Mouse (Mus musculus): ENCODE data around the gene Ing5. TPM values are rescaled to one million over a fixed set of nuclear protein-coding genes. Genes with fewer than 3 reads are reported as not detected.
"Not testable (repeated sequence)": the region's sequence is repeated elsewhere in the genome, so short reads cannot be mapped to it uniquely, and the experiment has no call there.

The Ing5 gene
- polyA plus RNA-seq, 1 experiment from 2014 or later, result 20.9 TPM

DNA sequence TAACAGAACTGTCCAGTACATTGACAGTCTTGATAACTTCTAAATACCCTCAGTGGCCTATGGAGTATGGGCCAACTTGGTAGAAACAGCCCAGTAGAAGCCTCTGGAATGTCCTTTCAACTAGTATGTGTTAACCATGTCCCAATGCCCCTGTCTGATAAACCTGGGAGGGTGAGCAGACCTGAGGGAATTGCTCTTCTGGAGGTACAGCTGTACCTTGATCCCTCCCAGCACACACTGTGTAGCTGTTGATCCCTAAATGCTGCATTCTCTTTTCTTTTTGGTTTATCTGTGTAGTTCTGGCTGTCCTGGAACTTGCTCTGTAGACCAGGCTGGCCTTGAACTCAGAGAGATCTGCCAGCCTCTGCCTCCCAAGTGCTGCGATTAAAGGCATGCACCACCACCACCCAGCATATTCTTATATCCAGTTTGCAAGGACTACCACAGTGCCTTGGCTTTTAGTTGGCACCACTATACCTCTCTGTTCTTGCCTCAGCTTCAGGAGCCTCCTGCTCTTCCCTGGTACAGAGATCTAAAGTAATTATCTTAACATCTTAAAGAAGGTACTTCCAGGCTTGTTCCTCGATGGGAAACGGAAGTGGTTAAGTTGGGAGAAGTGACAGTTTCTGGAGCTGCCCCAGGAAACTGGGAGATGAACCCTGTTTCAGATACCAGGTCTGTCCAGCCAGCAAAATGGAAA lies 20.2 kb downstream of the Ing5 start:
- peaks cover 15% of the 10 kb centered on the region; the same call in 1 of the 2 replicates for H3K4me1 ChIP-seq
- no peaks in the 10 kb centered on the region for H3K27me3 ChIP-seq
- no peak overlapping the region for H3K9ac ChIP-seq
- peaks cover 26% of the 10 kb centered on the region for H3K36me3 ChIP-seq (replicated peaks)
- no peaks in the 10 kb centered on the region for H3K9me3 ChIP-seq
- WGBS, result 82% methylated on average over 3 of the region's 3 CpGs
- peak overlapping the region; percentile 91; the same call in 1 of the 2 replicates for H3K27ac ChIP-seq
- no peak overlapping the region for H3K4me3 ChIP-seq (replicated peaks)
- ATAC-seq (ENCODE audit: low FRiP score), result no peak
- no peak overlapping the region for H3K4me2 ChIP-seq

DNA sequence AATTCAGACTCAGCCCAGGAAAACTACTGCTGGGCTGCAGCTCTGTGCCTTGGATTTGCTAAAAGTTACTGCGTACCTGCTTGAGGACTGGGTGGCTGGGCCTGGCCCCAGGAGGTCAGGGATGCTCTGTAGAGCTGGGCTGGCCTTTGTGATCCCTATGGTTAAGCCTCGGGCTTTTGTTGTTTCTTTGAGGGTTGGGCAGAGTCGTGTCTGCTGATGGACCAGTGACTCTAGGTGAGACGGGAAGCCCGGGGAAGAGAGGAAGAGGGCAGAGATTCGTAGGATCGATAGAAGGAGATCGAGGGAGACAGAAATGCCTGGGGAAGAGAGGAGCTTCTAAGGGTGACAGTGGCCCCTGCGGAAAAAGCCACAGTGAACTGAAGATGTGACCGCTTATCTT lies 20.8 kb downstream of the Ing5 start, which contains the start of gene D2hgdh:
D2hgdh (plus strand) TSS at position 301 of the 400 bp plus-strand sequence.
- H3K9me3 ChIP-seq, result no peaks in the 10 kb centered on the region
- H3K9ac ChIP-seq, result peak within 1 kb of the TSS; percentile 56
- no peaks in the 10 kb centered on the region for H3K27me3 ChIP-seq
- ATAC-seq (ENCODE audit: low FRiP score), result peak; percentile 8; the same call in 1 of the 2 replicates
- peak within 1 kb of the TSS; percentile 58 for H3K4me3 ChIP-seq (replicated peaks)
- H3K36me3 ChIP-seq (replicated peaks), result peaks cover 20% of the 10 kb centered on the region
- H3K4me1 ChIP-seq, result peaks cover 15% of the 10 kb centered on the region; the same call in 1 of the 2 replicates
- peak within 1 kb of the TSS; percentile 60 for H3K4me2 ChIP-seq
- peak within 1 kb of the TSS; percentile 91 for H3K27ac ChIP-seq
- WGBS, result 4% methylated on average over 10 of the region's 10 CpGs

GRCm38 (mm10) chr1:93825105-93825674 lies 21.4 kb downstream of the Ing5 start:
- Histone ChIP-seq H3K4me3 (replicated peaks) (peak overlapping the region; percentile 58), H3K27me3 (no peaks in the 10 kb centered on the region), H3K9me3 (no peaks in the 10 kb centered on the region), H3K9ac (peak overlapping the region; percentile 56), H3K4me1 (peaks cover 15% of the 10 kb centered on the region; the same call in 1 of the 2 replicates), H3K36me3 (replicated peaks) (peaks cover 15% of the 10 kb centered on the region), H3K4me2 (peak overlapping the region; percentile 60), H3K27ac (peak overlapping the region; percentile 91)
- ATAC-seq (ENCODE audit: low FRiP score), result peak; percentile 95
- 1% methylated on average over 30 of the region's 30 CpGs for WGBS

- peak overlapping the region; percentile 60 for H3K4me2 ChIP-seq
- H3K4me1 ChIP-seq, result peaks cover 15% of the 10 kb centered on the region; the same call in 1 of the 2 replicates
- H3K9me3 ChIP-seq, result no peaks in the 10 kb centered on the region
- H3K27ac ChIP-seq, result peak overlapping the region; percentile 91
- peak overlapping the region; percentile 58 for H3K4me3 ChIP-seq (replicated peaks)
- WGBS, result 45% methylated on average over 27 of the region's 27 CpGs
- H3K9ac ChIP-seq, result peak overlapping the region; percentile 56
- H3K36me3 ChIP-seq (replicated peaks), result peaks cover 8% of the 10 kb centered on the region
- peak; percentile 36; the same call in 1 of the 2 replicates for ATAC-seq (ENCODE audit: low FRiP score)
- H3K27me3 ChIP-seq, result no peaks in the 10 kb centered on the region
Measured at GRCm38 (mm10) chr1:93825771-93826539, 22.2 kb downstream of the Ing5 start.

DNA sequence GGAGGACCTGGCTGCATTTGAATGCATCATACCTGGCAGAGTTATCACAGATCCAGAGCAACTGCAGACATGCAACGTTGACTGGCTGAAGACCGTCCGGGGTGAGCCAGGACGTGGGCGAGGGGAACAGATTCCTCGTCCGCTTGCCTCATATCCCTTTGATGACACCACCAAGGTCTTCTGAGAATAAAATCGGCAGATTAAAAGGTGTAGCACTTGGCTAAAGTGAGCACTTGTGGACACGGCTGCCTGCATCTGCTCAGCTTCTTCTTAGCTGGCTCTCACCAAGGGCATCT lies 22.7 kb downstream of the Ing5 start:
- Histone ChIP-seq H3K9me3 (no peaks in the 10 kb centered on the region), H3K27me3 (no peaks in the 10 kb centered on the region), H3K4me3 (replicated peaks) (no peak overlapping the region), H3K36me3 (replicated peaks) (0 out of 2 replicates have a peak, but pooled peaks cover 3% of the 10 kb centered on the region), H3K4me2 (peak overlapping the region; percentile 60; the same call in 1 of the 2 replicates), H3K4me1 (peaks cover 15% of the 10 kb centered on the region; the same call in 1 of the 2 replicates), H3K27ac (no peak overlapping the region), H3K9ac (0 out of 2 replicates have a peak overlapping the region, but pooled peaks have one; percentile 56)
- WGBS, result 94% methylated on average over 9 of the region's 9 CpGs
- ATAC-seq (ENCODE audit: low FRiP score), result no peak

- H3K27ac ChIP-seq; H3K27me3 ChIP-seq; H3K4me3 ChIP-seq (replicated peaks); H3K4me1 ChIP-seq; H3K4me2 ChIP-seq; H3K9me3 ChIP-seq; H3K9ac ChIP-seq; H3K36me3 ChIP-seq (replicated peaks): not testable (repeated sequence)
- ATAC-seq (ENCODE audit: low FRiP score), result 0 out of 2 replicates have a peak, but pooled peaks have one; percentile 11
- 54% methylated on average over 3 of the region's 4 CpGs for WGBS
Measured at GRCm38 (mm10) chr1:93832754-93833360, 29.1 kb downstream of the Ing5 start.

- WGBS, result 79% methylated on average over 7 of the region's 7 CpGs
- H3K9ac ChIP-seq, result no peak overlapping the region
- no peak overlapping the region for H3K4me3 ChIP-seq (replicated peaks)
- no peaks in the 10 kb centered on the region for H3K4me1 ChIP-seq
- H3K27me3 ChIP-seq, result no peaks in the 10 kb centered on the region
- no peaks in the 10 kb centered on the region for H3K9me3 ChIP-seq
- no peak overlapping the region for H3K27ac ChIP-seq
- no peak overlapping the region for H3K4me2 ChIP-seq
- H3K36me3 ChIP-seq (replicated peaks), result peaks cover 7% of the 10 kb centered on the region
- no peak for ATAC-seq (ENCODE audit: low FRiP score)
Measured at GRCm38 (mm10) chr1:93834671-93835150, 30.9 kb downstream of the Ing5 start.

GRCm38 (mm10) chr1:93835211-93835610 lies 31.4 kb downstream of the Ing5 start:
- no peak for ATAC-seq (ENCODE audit: low FRiP score)
- Histone ChIP-seq H3K27ac (no peak overlapping the region), H3K4me1 (no peaks in the 10 kb centered on the region), H3K9me3 (no peaks in the 10 kb centered on the region), H3K9ac (no peak overlapping the region), H3K36me3 (replicated peaks) (peaks cover 7% of the 10 kb centered on the region), H3K4me3 (replicated peaks) (no peak overlapping the region), H3K27me3 (no peaks in the 10 kb centered on the region), H3K4me2 (no peak overlapping the region)
- WGBS, result 94% methylated on average over 4 of the region's 4 CpGs

DNA sequence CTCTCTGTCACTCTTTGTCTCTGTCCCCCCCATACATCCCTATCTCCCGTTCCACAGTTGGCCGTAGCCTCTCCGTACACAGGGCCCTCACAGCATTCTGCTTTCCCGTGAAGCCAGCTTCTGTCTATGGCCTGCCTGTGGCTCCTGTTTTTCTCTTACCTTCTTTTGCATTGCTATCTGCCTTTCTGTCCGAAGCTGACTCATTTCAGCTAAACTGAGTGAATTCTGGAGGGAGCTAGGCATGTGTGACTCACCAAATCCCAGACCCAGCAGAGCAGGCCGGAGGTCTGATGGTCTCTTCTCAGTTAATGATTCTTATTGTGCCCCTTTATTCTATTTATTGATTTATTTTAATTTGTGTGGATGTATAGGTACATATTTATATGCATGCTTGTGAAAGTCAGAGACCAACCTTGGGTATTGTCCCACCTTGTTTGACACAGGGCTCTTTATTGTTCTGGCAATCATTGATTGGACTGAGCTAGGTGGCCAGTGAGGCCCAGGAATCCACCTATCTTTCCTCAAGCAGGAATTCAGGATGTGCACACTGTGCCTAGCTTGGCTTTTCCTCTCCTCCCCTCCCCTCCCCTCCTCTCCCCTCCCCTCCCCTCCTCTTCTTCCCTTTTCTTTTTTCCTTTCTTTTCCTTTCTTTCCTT lies 32.2 kb downstream of the Ing5 start:
- Histone ChIP-seq H3K27me3 (no peaks in the 10 kb centered on the region), H3K4me1 (no peaks in the 10 kb centered on the region), H3K27ac (no peak overlapping the region), H3K9ac (no peak overlapping the region), H3K36me3 (replicated peaks) (peaks cover 7% of the 10 kb centered on the region), H3K4me3 (replicated peaks) (no peak overlapping the region), H3K9me3 (no peaks in the 10 kb centered on the region), H3K4me2 (no peak overlapping the region)
- no peak for ATAC-seq (ENCODE audit: low FRiP score)
- WGBS, result 93% methylated on average over 6 of the region's 6 CpGs

DNA sequence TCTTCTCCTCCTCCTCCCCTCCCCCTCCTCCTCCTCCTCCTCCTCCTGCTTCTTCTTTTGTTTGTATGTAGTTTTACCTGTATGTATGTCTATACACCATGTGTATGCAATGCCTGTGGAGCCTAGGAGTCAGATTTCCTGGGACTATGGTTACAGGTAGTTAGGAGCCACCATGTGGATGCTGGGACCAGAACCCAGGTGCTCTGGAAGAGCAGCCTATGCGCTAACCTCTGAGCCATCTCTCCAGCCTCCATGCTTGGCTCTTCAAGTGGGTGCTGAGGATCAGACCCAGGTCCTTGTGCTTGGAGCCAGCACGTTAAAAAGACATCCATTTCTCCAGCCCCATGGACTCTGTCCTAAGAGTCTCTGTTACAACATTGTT lies 32.8 kb downstream of the Ing5 start:
- 93% methylated on average over 2 of the region's 2 CpGs for WGBS
- H3K4me1 ChIP-seq, result no peaks in the 10 kb centered on the region

DNA sequence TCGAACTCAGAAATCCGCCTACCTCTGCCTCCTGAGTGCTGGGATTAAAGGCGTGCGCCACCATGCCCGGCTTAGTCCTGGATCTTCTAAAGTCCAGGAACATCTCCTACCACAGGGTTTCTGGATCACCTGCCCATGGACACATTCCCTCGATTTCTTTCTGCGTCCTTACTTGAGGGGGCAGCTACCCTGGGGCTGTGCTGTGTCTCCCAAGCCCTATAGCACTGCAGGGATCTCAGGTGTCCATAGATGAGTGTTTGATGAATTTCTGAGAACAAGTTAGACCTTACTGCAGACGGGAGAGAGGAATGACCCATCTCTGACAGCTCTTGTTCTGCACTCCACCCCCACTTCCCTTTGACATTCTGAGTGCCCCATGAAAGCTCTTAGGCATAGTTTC lies 33.6 kb downstream of the Ing5 start:
- Histone ChIP-seq H3K9ac (no peak overlapping the region), H3K27ac (no peak overlapping the region), H3K4me1 (no peaks in the 10 kb centered on the region), H3K36me3 (replicated peaks) (peaks cover 7% of the 10 kb centered on the region), H3K27me3 (no peaks in the 10 kb centered on the region), H3K4me2 (no peak overlapping the region), H3K4me3 (replicated peaks) (no peak overlapping the region), H3K9me3 (no peaks in the 10 kb centered on the region)
- 97% methylated on average over 8 of the region's 8 CpGs for WGBS
- ATAC-seq (ENCODE audit: low FRiP score), result no peak

More for the DNA sequence above, 32.8 kb downstream of the Ing5 start:
- no peak overlapping the region for H3K4me3 ChIP-seq (replicated peaks)
- H3K27me3 ChIP-seq, result no peaks in the 10 kb centered on the region
- no peak overlapping the region for H3K4me2 ChIP-seq
- no peak overlapping the region for H3K27ac ChIP-seq
- H3K9me3 ChIP-seq, result no peaks in the 10 kb centered on the region
- no peak overlapping the region for H3K9ac ChIP-seq
- ATAC-seq (ENCODE audit: low FRiP score), result no peak
- H3K36me3 ChIP-seq (replicated peaks), result peaks cover 7% of the 10 kb centered on the region

Data from forebrain, embryonic 12.5 days (tissue).